Mouse (Mus musculus) adrenal gland, adult 2 months (tissue): Measurements from ENCODE around the gene Adamts18. TPM values are rescaled to one million over a fixed set of nuclear protein-coding genes. Genes with fewer than 3 reads are reported as not detected.

ENCODE experiments used
- DNase-seq: peaks from one replicate; pipeline ENCODE4 v3.0.0; 2021
- long read RNA-seq: library from polyadenylated mRNA; stranded (forward); transcript quantifications from one replicate; pipeline ENCODE4 v2.0.0, GENCODE M21; 2021
- polyA plus RNA-seq: library from polyadenylated mRNA; depleted of rRNA; stranded (reverse); fragments of >200 nt; gene quantifications from 2 replicates; pipeline ENCODE4 v1.2.3, GENCODE M21; 2012; rRNA removed
- total RNA-seq, 2 experiments: library from RNA; stranded (reverse); gene quantifications; 2 replicates each; pipeline ENCODE4 v1.2.3; 2021

The Adamts18 gene
- total RNA-seq (not detected), polyA plus RNA-seq (0.02 and 0.09 TPM in 2 replicates)
- long read RNA-seq, result 0 reads

DNA sequence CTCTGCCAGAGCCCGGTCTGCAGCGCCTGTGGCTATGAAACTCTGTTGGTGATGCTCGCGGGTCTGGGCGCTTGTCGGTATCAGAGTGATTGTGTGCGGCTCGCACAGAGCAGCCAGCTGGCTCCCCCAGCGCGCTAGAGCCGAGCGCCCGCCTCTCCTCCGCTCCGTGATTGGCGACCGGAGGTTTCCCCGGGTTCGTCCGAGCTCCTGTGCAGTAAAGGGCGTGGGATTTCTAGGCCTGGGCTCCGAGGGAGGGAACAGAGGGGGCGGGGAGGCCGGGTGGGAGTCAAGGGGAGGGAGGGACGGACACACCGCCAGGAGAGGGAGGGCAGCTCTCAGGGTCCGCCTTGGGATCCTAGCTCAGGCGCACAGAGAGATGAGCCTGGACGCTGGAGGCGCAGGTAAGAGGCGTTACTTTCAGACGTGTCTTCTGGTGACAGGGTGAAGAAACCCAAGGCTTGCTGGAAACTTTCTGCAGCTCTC lies at the start of gene Adamts18:
Gene Adamts18 (minus strand): TSS at position 86 of the 483 bp plus-strand sequence.
- DNase-seq, result peak; percentile 7

DNA sequence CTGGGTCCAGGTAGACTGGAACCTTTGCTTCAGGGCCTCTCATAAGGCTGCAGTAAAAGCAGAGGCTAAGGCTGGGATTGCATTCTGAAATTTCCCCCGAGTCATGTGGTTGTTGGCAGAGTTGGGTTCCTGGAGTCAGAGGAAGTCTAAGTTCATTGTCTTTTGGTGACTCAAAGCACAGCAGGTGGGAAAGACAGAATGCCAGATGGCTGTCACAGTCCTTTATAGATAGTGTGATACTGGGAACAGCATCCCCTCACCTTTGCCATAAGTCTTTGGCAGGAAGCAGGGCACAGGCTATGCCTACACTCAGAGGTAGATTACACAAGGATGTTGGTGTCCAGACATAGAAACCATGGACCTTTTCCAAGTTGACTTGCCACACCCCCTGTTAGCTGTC lies 47.9 kb upstream of the Adamts18 start:
- no peak for DNase-seq

GRCm38 (mm10) chr8:113891376-113891775 lies 42.8 kb upstream of the Adamts18 start:
- no peak for DNase-seq

DNA sequence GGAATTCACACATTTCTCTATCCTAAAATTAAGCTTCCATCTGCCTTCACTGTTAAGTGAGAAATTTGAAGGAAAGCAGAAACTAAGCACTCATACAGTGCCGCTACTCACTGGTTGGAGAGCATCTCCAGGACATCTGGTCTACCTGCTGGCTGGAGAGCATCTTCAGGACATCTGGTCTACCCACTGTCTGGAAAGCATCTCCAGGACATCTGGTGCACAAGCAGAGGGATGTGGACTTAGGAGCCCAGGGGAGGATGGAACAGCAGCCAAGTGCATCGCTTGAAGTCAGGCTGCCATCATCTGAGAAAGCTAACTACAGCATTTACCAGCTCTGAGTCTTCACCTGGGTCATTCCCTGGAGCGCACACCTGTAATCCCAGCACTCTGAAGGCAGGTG lies 38.0 kb upstream of the Adamts18 start:
- DNase-seq, result no peak

DNA sequence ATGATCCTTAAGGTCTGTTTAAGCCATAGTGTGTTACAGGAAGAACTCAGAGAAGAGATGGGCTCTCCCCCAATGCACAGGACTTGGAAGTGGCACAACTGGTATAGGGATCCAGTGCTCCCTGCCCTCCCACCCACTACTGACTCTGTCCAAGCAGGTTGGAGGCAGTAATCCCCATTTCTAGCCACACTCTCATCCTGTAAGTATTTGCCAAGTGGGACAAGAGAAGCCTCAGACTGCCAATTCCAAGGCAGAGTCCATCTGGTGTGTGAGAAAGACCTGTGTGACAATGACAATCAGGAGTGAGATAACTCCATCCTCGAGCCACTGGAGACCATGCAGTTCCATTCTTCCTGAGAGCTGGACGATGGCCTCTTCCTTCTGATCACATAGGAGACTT lies 36.6 kb upstream of the Adamts18 start:
- no peak for DNase-seq

DNA sequence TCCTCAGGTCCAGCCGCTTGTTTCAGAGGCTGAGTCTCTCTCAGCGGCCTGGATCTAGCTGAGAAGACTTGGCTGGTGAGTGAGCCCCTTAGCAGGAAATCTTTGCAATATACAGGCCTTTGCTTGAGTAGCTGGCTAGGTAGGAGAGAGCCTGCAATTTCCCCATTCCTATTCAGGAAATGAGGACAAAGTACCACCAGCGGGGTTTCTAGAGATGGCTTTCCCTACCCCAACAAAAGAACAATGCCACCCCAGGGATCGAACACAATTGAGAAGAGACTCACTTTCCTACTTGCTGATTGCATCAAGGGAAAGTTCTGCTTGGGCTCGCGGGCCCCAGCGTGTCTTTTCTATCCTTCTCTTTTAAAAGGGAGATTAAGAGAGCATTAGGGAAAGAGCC lies 35.5 kb upstream of the Adamts18 start:
- no peak for DNase-seq

DNA sequence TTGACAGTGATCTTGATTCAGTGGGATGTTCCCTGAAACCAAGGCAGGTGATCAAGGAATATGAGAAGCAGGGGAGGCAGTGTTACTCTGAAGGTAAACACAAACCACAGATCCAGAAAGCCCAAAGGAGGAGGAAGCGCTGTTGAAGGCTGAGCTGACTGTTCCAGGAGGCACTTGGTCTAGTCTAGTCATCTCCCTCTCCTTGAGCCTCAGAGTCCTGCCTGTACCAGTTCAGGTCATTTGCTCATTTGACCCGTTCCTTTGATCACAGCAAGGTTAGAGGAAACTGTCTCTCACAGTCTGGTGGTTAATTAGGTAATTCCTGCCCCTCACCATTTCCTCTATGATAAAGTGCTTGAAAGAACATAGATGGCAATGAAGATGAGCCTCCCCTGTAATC lies 34.0 kb upstream of the Adamts18 start:
- no peak for DNase-seq

DNA sequence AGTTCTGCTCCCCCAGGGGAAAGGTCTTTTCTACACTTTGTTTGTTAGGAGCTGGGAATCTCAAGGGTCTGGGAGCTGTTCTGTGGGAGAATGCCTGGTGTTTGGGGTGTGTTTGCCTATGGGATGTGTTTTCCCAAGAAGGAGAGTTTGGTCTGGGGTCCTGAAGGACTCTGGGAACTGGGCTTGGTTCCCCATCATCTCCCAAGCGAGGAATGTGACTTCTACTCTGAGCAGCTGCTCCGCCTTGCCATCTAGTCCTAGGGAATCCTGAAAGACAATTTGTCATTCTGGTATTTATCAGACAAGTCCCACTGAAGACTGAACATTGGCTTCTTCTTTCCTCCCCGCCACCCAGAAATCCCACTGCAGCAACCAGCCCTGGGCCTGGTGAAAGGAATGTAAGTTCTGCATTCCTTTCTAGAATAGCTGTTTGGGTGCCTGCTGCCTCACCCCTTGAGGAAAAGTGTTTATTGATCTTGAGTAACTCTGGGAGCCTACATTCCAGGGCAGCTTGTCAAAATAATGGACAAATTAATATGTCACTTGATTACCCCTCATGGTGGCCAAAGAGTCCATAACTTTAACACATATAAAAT lies 30.0 kb upstream of the Adamts18 start:
- DNase-seq, result no peak

DNA sequence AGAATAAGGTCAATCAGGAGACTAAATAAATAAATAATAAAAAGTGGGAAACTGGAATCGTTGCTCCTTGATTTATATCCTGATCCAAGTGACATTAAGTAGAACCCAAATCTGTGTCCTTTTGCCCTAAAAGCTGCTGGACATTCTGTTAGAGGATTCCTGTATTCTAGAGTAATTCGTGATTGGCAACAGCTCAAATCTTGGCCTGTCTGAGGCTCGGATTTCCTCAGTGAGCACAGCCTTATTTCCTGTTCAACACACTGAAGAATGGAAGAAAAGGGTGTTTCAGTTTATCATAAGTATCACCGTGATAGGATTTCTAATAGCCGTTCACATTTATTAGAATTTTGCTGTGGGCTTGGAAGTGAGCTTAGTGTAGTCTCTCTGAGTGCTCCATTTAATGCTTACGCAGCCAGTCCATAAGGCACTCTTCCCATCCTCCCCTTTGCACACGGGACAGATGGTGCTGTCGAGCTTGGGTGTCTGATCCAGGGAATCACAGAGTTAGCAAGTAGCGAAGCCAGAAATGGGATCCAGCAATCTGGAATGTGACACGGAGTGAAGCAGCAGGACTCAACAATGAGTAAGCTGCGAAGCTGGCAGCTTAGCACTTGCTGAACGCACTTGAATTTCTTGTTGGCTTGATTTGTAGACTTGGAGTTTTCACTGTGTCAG lies 25.0 kb upstream of the Adamts18 start:
- DNase-seq, result no peak

GRCm38 (mm10) chr8:113872436-113872835 lies 23.9 kb upstream of the Adamts18 start:
- no peak for DNase-seq

DNA sequence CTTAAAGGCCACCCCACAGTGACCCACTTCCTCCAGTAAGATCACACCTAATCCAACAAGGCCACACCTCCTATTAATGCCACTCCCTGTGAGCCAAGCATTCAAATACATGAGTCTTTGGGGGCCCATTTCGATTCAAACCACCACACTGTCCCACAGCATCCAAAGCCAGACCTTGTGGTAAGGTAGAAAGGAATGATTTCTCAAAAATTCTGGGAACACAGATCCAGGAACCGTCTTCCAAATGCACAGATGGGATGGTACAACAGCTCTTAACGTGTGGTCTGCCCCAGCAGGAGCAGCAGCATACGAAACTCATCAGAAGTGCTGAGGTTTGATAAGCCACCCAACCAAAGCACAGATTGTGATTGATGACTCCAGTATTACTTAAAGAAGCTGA lies 18.0 kb upstream of the Adamts18 start:
- DNase-seq, result no peak

- DNase-seq, result no peak
Observed at GRCm38 (mm10) chr8:113865326-113866093, 17.0 kb upstream of the Adamts18 start.

DNA sequence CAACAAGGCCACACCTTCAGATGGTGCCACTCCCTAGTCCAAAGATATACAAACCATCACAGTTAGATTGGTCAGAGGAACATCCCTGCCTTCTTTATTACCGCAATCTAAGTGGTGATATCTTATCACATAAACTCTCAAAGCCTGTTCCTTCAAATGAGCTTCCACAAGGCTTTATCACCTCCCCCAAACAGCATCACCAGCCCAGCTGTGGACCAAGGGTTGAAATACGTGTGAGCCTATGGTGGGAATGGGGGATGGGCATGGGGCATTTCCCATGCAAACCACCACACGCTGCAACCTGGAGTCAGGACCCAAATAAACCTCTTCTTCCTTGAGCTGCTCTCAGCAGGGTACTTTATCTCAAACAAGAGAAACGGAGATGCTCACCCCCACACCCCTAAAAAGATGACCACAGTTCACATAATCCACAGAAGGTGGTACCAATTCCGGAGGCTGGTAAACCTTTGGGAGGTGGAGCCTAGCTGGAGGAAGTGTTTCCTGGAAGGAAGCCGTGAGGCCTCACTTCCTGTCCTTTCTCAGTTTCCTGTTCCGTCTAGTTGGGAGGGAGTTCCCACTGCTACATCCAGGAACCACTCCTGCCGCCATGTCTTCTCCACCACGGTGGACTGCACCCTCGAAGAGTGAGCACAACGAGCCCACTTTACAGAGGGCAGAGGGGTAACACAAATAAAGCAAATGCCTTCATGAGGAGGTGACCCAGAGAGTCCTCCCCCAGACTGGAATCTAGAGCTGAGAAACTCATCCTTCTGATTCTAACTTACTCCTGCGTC lies 11.5 kb upstream of the Adamts18 start:
- no peak for DNase-seq

DNA sequence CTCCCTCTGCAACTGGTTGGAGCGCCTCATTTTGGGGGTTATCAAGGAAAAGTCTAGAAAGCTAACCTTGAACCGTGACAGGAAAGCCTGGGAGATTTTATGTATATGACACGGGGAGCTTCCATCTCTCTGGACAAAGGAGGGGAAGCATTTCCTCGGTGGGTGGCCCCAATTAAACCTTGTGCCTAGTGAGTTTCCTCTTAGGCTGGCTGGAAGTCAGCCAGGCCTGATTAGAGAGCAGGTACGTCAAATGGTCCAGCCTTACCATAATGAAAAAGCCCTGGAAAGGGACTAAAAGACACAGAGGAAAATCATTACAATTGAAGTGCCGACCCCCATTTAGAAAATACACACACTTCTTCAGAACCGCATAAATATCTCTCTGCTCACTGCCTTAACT lies 10.3 kb upstream of the Adamts18 start:
- DNase-seq, result no peak

- DNase-seq, result no peak
Observed at GRCm38 (mm10) chr8:113854622-113855293, 6.2 kb upstream of the Adamts18 start.

DNA sequence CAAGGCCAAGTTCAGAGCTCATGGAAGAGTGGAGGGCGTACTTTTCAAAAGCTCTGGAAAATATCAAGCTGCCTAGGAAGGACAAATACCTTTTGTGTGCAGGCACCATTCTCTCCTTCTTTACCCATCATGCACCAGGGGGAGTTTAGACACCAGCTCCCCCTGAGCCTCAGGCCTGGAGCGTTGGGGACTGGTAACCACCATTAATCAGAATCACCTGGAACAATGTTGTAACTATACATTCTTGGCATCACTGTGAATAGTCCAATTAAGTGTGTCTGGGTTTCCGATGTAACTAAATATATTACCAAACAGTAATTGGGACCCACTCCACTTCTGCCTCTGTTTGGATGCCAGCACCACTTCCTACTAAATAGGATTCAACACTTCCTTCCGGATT lies 5.2 kb upstream of the Adamts18 start:
- no peak for DNase-seq

DNA sequence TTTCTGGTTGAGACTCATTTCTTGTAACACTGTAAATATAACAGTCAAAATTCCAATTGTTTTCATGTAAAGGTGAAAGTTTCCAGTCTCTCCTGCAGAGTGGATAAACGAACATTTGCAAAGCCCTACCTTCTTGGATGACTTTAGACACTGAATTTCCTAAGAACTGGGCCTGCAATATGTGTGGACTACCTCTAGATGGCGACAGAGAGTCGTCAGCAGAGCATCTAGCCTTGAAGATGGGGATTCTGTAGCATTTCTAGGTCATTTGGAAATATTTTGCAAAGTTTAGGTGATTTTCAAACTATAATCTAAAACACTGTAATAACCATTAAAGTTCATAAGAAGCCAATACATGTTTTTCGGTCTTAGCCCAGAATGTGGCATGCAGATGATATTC lies 3.1 kb upstream of the Adamts18 start:
- no peak for DNase-seq

- DNase-seq, result no peak
Observed at GRCm38 (mm10) chr8:113848081-113848652, 371 bp downstream of the Adamts18 start.

GRCm38 (mm10) chr8:113847606-113848080 lies 895 bp downstream of the Adamts18 start:
- DNase-seq, result no peak

DNA sequence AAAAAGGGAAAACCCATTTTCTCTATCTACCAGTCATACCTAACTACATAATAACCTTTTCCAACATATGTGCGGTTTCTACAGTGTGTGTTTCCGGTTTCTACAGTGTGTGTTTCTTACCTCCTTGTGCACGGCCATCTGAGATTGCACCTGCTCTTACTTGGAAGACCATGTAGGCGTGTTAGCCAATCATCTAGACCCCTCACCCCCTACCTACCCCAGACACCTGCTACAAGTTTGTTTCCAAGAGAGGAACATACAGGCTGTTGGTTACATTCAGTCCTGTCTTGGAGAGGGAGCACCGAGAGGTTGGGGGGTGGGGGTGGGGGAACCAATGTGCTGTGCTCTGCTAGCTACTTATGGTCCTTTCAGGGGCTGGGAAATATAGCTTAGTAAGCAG lies 1.9 kb downstream of the Adamts18 start:
- DNase-seq, result no peak

- no peak for DNase-seq
Observed at GRCm38 (mm10) chr8:113844801-113845301, 3.7 kb downstream of the Adamts18 start.
